Mouse (Mus musculus): ENCODE results near the gene Pnmal1. TPM values are rescaled to one million over a fixed set of nuclear protein-coding genes. Genes with fewer than 3 reads are reported as not detected.

Pnmal1 gene
- 0.62 and 0.65 TPM in 2 replicates for polyA plus RNA-seq (2015; fragmentation: Nextera tagmentation; extraction: Ambion mirVana)

- ATAC-seq (ENCODE audit: low FRiP score, low TSS enrichment) = peak; percentile 86
- Histone ChIP-seq H3K9me3 (ENCODE audit: low read length) (no peaks in the 10 kb centered on the region), H3K27ac (ENCODE audit: low read length) (no peak within 1 kb of the TSS), H3K36me3 (ENCODE audit: insufficient read depth, low read length) (no peaks in the 10 kb centered on the region), H3K4me2 (replicated peaks; ENCODE audit: low read depth, low read length) (peak within 1 kb of the TSS; percentile 32), H3K27me3 (ENCODE audit: insufficient read depth, low read length) (no peaks in the 10 kb centered on the region), H3K4me1 (ENCODE audit: insufficient read depth, low read length) (0 out of 2 replicates have a peak, but pooled peaks cover 3% of the 10 kb centered on the region), H3K4me3 (ENCODE audit: low read length) (no peak within 1 kb of the TSS), H3K9ac (replicated peaks; ENCODE audit: low read length) (no peak within 1 kb of the TSS)
- 12% methylated on average over 15 of the region's 17 CpGs for WGBS
These were observed at the start of gene Pnmal1 for GRCm38 (mm10) chr7:16959539-16960187. Gene Pnmal1, plus strand, starts transcription at chr7:16959679.

GRCm38 (mm10) chr7:16909909-16910308, 49.6 kb upstream of the Pnmal1 start:
- ATAC-seq (ENCODE audit: low FRiP score, low TSS enrichment) = no peak
- Histone ChIP-seq H3K4me2 (replicated peaks; ENCODE audit: low read depth, low read length) (no peak overlapping the region), H3K4me3 (ENCODE audit: low read length) (no peak overlapping the region), H3K9me3 (ENCODE audit: low read length) (no peaks in the 10 kb centered on the region), H3K9ac (replicated peaks; ENCODE audit: low read length) (0 out of 2 replicates have a peak overlapping the region, but pooled peaks have one; percentile 15), H3K4me1 (ENCODE audit: insufficient read depth, low read length) (peaks cover 39% of the 10 kb centered on the region), H3K36me3 (ENCODE audit: insufficient read depth, low read length) (peaks cover 7% of the 10 kb centered on the region), H3K27ac (ENCODE audit: low read length) (no peak overlapping the region), H3K27me3 (ENCODE audit: insufficient read depth, low read length) (no peaks in the 10 kb centered on the region)
- 27% methylated on average over 10 of the region's 10 CpGs for WGBS

GRCm38 (mm10) chr7:16911904-16912303, 47.6 kb upstream of the Pnmal1 start:
- Histone ChIP-seq H3K9me3 (ENCODE audit: low read length) (no peaks in the 10 kb centered on the region), H3K4me3 (ENCODE audit: low read length) (no peak overlapping the region), H3K36me3 (ENCODE audit: insufficient read depth, low read length) (peaks cover 26% of the 10 kb centered on the region), H3K9ac (replicated peaks; ENCODE audit: low read length) (no peak overlapping the region), H3K27me3 (ENCODE audit: insufficient read depth, low read length) (no peaks in the 10 kb centered on the region), H3K4me1 (ENCODE audit: insufficient read depth, low read length) (peaks cover 22% of the 10 kb centered on the region), H3K4me2 (replicated peaks; ENCODE audit: low read depth, low read length) (no peak overlapping the region), H3K27ac (ENCODE audit: low read length) (no peak overlapping the region)
- 93% methylated on average over 3 of the region's 3 CpGs for WGBS
- no peak for ATAC-seq (ENCODE audit: low FRiP score, low TSS enrichment)

GRCm38 (mm10) chr7:16912360-16912759, 47.1 kb upstream of the Pnmal1 start:
- H3K36me3 ChIP-seq (ENCODE audit: insufficient read depth, low read length) = peaks cover 30% of the 10 kb centered on the region
- WGBS = 71% methylated on average over 6 of the region's 6 CpGs
- no peak overlapping the region for H3K9ac ChIP-seq (replicated peaks; ENCODE audit: low read length)
- H3K27ac ChIP-seq (ENCODE audit: low read length) = no peak overlapping the region
- no peak for ATAC-seq (ENCODE audit: low FRiP score, low TSS enrichment)
- H3K4me1 ChIP-seq (ENCODE audit: insufficient read depth, low read length) = peaks cover 22% of the 10 kb centered on the region
- no peaks in the 10 kb centered on the region for H3K9me3 ChIP-seq (ENCODE audit: low read length)
- no peak overlapping the region for H3K4me2 ChIP-seq (replicated peaks; ENCODE audit: low read depth, low read length)
- H3K4me3 ChIP-seq (ENCODE audit: low read length) = no peak overlapping the region
- no peaks in the 10 kb centered on the region for H3K27me3 ChIP-seq (ENCODE audit: insufficient read depth, low read length)

- H3K4me2 ChIP-seq (replicated peaks; ENCODE audit: low read depth, low read length) = no peak overlapping the region
- H3K4me1 ChIP-seq (ENCODE audit: insufficient read depth, low read length) = peaks cover 20% of the 10 kb centered on the region
- peaks cover 46% of the 10 kb centered on the region for H3K36me3 ChIP-seq (ENCODE audit: insufficient read depth, low read length)
- H3K4me3 ChIP-seq (ENCODE audit: low read length) = no peak overlapping the region
- H3K27ac ChIP-seq (ENCODE audit: low read length) = no peak overlapping the region
- ATAC-seq (ENCODE audit: low FRiP score, low TSS enrichment) = peak; percentile 75; the same call in 1 of the 2 replicates
- H3K9me3 ChIP-seq (ENCODE audit: low read length) = no peaks in the 10 kb centered on the region
- 28% methylated on average over 10 of the region's 10 CpGs for WGBS
- H3K27me3 ChIP-seq (ENCODE audit: insufficient read depth, low read length) = no peaks in the 10 kb centered on the region
- H3K9ac ChIP-seq (replicated peaks; ENCODE audit: low read length) = no peak overlapping the region
These were observed 45.5 kb upstream of the Pnmal1 start for GRCm38 (mm10) chr7:16913806-16914452.

GRCm38 (mm10) chr7:16914453-16915343, 44.8 kb upstream of the Pnmal1 start:
- no peak overlapping the region for H3K4me3 ChIP-seq (ENCODE audit: low read length)
- no peak overlapping the region for H3K9ac ChIP-seq (replicated peaks; ENCODE audit: low read length)
- H3K27ac ChIP-seq (ENCODE audit: low read length) = no peak overlapping the region
- H3K4me2 ChIP-seq (replicated peaks; ENCODE audit: low read depth, low read length) = no peak overlapping the region
- ATAC-seq (ENCODE audit: low FRiP score, low TSS enrichment) = no peak
- H3K27me3 ChIP-seq (ENCODE audit: insufficient read depth, low read length) = no peaks in the 10 kb centered on the region
- WGBS = 84% methylated on average over 18 of the region's 18 CpGs
- H3K4me1 ChIP-seq (ENCODE audit: insufficient read depth, low read length) = peaks cover 21% of the 10 kb centered on the region
- H3K36me3 ChIP-seq (ENCODE audit: insufficient read depth, low read length) = peaks cover 51% of the 10 kb centered on the region
- H3K9me3 ChIP-seq (ENCODE audit: low read length) = no peaks in the 10 kb centered on the region

GRCm38 (mm10) chr7:16915461-16916340, 43.8 kb upstream of the Pnmal1 start:
- peaks cover 25% of the 10 kb centered on the region for H3K4me1 ChIP-seq (ENCODE audit: insufficient read depth, low read length)
- H3K27ac ChIP-seq (ENCODE audit: low read length) = no peak overlapping the region
- peaks cover 52% of the 10 kb centered on the region for H3K36me3 ChIP-seq (ENCODE audit: insufficient read depth, low read length)
- H3K9ac ChIP-seq (replicated peaks; ENCODE audit: low read length) = no peak overlapping the region
- H3K4me2 ChIP-seq (replicated peaks; ENCODE audit: low read depth, low read length) = no peak overlapping the region
- H3K9me3 ChIP-seq (ENCODE audit: low read length) = no peaks in the 10 kb centered on the region
- ATAC-seq (ENCODE audit: low FRiP score, low TSS enrichment) = no peak
- H3K4me3 ChIP-seq (ENCODE audit: low read length) = no peak overlapping the region
- WGBS = 89% methylated on average over 32 of the region's 32 CpGs
- H3K27me3 ChIP-seq (ENCODE audit: insufficient read depth, low read length) = no peaks in the 10 kb centered on the region

- Histone ChIP-seq H3K9me3 (ENCODE audit: low read length) (no peaks in the 10 kb centered on the region), H3K27me3 (ENCODE audit: insufficient read depth, low read length) (no peaks in the 10 kb centered on the region), H3K9ac (replicated peaks; ENCODE audit: low read length) (no peak overlapping the region), H3K4me2 (replicated peaks; ENCODE audit: low read depth, low read length) (no peak overlapping the region), H3K27ac (ENCODE audit: low read length) (no peak overlapping the region), H3K4me3 (ENCODE audit: low read length) (no peak overlapping the region), H3K4me1 (ENCODE audit: insufficient read depth, low read length) (peaks cover 34% of the 10 kb centered on the region), H3K36me3 (ENCODE audit: insufficient read depth, low read length) (peaks cover 52% of the 10 kb centered on the region)
- no peak for ATAC-seq (ENCODE audit: low FRiP score, low TSS enrichment)
- 79% methylated on average over 29 of the region's 30 CpGs for WGBS
These were observed 42.9 kb upstream of the Pnmal1 start for GRCm38 (mm10) chr7:16916342-16917265.
